Mouse (Mus musculus) lung, postnatal 0 days (tissue): Measurements from ENCODE around the gene Efcab2. TPM values are rescaled to one million over a fixed set of nuclear protein-coding genes. Genes with fewer than 3 reads are reported as not detected.

Source experiments
- ATAC-seq: fragments of 200-750 bp; cut with Nextera tagmentation; 2 replicates; pipeline ENCODE4 v1.8.0; 2017; ENCODE audit warnings: moderate library complexity
- DNase-seq: peaks from one replicate; pipeline ENCODE4 v3.0.0-alpha.2; 2016; ENCODE audit warnings: low spot score
- H3K27ac ChIP-seq: fragments of 300-500 bp; sonication (generic); 2 replicates; pipeline ENCODE4 v1.5.1; 2014; ENCODE audit warnings: antibody characterized with exemption, mild to moderate bottlenecking, low read length, mixed read lengths
- H3K27me3 ChIP-seq: fragments of 300-500 bp; sonication (generic); replicated peaks from 2 replicates; pipeline ENCODE4 v1.6.1; 2014; ENCODE audit warnings: low read length, mixed read lengths; ENCODE audit not compliant: insufficient read depth
- H3K36me3 ChIP-seq: fragments of 300-500 bp; sonication (generic); 2 replicates; pipeline ENCODE4 v1.6.1; 2014; ENCODE audit warnings: low read length, mixed read lengths; ENCODE audit not compliant: insufficient read depth
- H3K4me1 ChIP-seq: fragments of 300-500 bp; sonication (generic); 2 replicates; pipeline ENCODE4 v1.6.1; 2014; ENCODE audit warnings: antibody characterized with exemption, low read depth, low read length, mixed read lengths; ENCODE audit not compliant: insufficient read depth
- H3K4me2 ChIP-seq: fragments of 300-500 bp; sonication (generic); replicated peaks from 2 replicates; pipeline ENCODE4 v1.6.1; 2014; ENCODE audit warnings: low read depth, mild to moderate bottlenecking, low read length, moderate library complexity, mixed read lengths
- H3K4me3 ChIP-seq: fragments of 300-500 bp; sonication (generic); 2 replicates; pipeline ENCODE4 v1.5.1; 2014; ENCODE audit warnings: low read depth, low read length
- H3K9ac ChIP-seq: fragments of 300-500 bp; sonication (generic); replicated peaks from 2 replicates; pipeline ENCODE4 v1.6.1; 2014; ENCODE audit warnings: low read depth, mild to moderate bottlenecking
- H3K9me3 ChIP-seq: fragments of 300-500 bp; sonication (generic); 2 replicates; pipeline ENCODE4 v1.6.1; 2016; ENCODE audit warnings: low read length, mixed read lengths
- CTCF ChIP-seq: IDR thresholded peaks from 2 replicates; pipeline ENCODE4 v1.5.1; 2016; ENCODE audit warnings: antibody characterized with exemption, mild to moderate bottlenecking
- EP300 ChIP-seq: IDR thresholded peaks from 2 replicates; pipeline ENCODE4 v1.6.1; 2016; ENCODE audit warnings: antibody characterized with exemption, mild to moderate bottlenecking, control low read depth
- WGBS: fragments of 180-500 bp; shearing (Covaris S2); extraction: QIAGEN DNeasy Blood & Tissue Kit; methylation state at CpG from one replicate; pipeline ENCODE4 v1.1.7; 2014; 5-methylcytosine and 5-hydroxymethylcytosine counted together
- polyA plus RNA-seq: library from polyadenylated mRNA; unstranded; fragments of >200 nt; fragmentation: Nextera tagmentation; extraction: Ambion mirVana; gene quantifications from 2 replicates; pipeline ENCODE4 v1.2.1, GENCODE M21; 2015

The Efcab2 gene
- polyA plus RNA-seq, 1 experiment from 2014 or later = 5.3 TPM

- ATAC-seq (peak; percentile 99), DNase-seq (peak; percentile 94)
- Histone ChIP-seq H3K36me3 (no peaks in the 10 kb centered on the region), H3K4me2 (peak overlapping the region; percentile 68), H3K4me1 (no peaks in the 10 kb centered on the region; the same call in 1 of the 2 replicates), H3K27ac (peak overlapping the region; percentile 76), H3K9ac (peak overlapping the region; percentile 41), H3K27me3 (no peaks in the 10 kb centered on the region), H3K9me3 (no peaks in the 10 kb centered on the region), H3K4me3 (peak overlapping the region; percentile 47)
- 4% methylated on average over 36 of the region's 36 CpGs for WGBS
- TF ChIP-seq EP300 (no peak), CTCF (0 out of 2 replicates have a peak, but pooled peaks have one; percentile 13)
These were observed 37.2 kb upstream of the Efcab2 start for GRCm38 (mm10) chr1:178368548-178369271.

- Histone ChIP-seq H3K4me2 (peak overlapping the region; percentile 68), H3K9me3 (no peaks in the 10 kb centered on the region), H3K4me1 (no peaks in the 10 kb centered on the region; the same call in 1 of the 2 replicates), H3K36me3 (no peaks in the 10 kb centered on the region), H3K27ac (peak overlapping the region; percentile 76), H3K27me3 (no peaks in the 10 kb centered on the region), H3K9ac (peak overlapping the region; percentile 41), H3K4me3 (peak overlapping the region; percentile 47)
- DNase-seq (peak; percentile 79), ATAC-seq (peak; percentile 73)
- under 1% methylated on average over 11 of the region's 11 CpGs for WGBS
- TF ChIP-seq EP300 (no peak), CTCF (no peak)
These were observed 36.6 kb upstream of the Efcab2 start for GRCm38 (mm10) chr1:178369272-178369651.

- no peak for DNase-seq
- no peak overlapping the region for H3K9ac ChIP-seq
- WGBS = 72% methylated on average over 4 of the region's 4 CpGs
- no peak for TF ChIP-seq EP300
- H3K4me3 ChIP-seq = no peak overlapping the region
- no peaks in the 10 kb centered on the region for H3K36me3 ChIP-seq
- ATAC-seq = no peak
- no peaks in the 10 kb centered on the region for H3K9me3 ChIP-seq
- H3K27me3 ChIP-seq = no peaks in the 10 kb centered on the region
- no peak overlapping the region for H3K27ac ChIP-seq
- no peak overlapping the region for H3K4me2 ChIP-seq
- no peaks in the 10 kb centered on the region; the same call in 1 of the 2 replicates for H3K4me1 ChIP-seq
These were observed 33.2 kb upstream of the Efcab2 start for GRCm38 (mm10) chr1:178372681-178373080.

GRCm38 (mm10) chr1:178375381-178375780 is 30.5 kb upstream of the Efcab2 start:
- no peak overlapping the region for H3K27ac ChIP-seq
- no peak for ATAC-seq
- H3K36me3 ChIP-seq = no peaks in the 10 kb centered on the region
- no peak overlapping the region for H3K9ac ChIP-seq
- no peak for DNase-seq
- no peak overlapping the region for H3K4me3 ChIP-seq
- no peak overlapping the region for H3K4me2 ChIP-seq
- TF ChIP-seq EP300 (no peak), CTCF (0 out of 2 replicates have a peak, but pooled peaks have one; percentile 4)
- H3K9me3 ChIP-seq = no peaks in the 10 kb centered on the region
- H3K27me3 ChIP-seq = no peaks in the 10 kb centered on the region
- no peaks in the 10 kb centered on the region for H3K4me1 ChIP-seq

GRCm38 (mm10) chr1:178376061-178376460 is 29.8 kb upstream of the Efcab2 start:
- no peak for TF ChIP-seq EP300
- TF ChIP-seq CTCF = no peak
- WGBS = 76% methylated on average over 2 of the region's 2 CpGs
- no peak overlapping the region for H3K4me3 ChIP-seq
- H3K27ac ChIP-seq = no peak overlapping the region
- H3K4me1 ChIP-seq = no peaks in the 10 kb centered on the region
- H3K9me3 ChIP-seq = no peaks in the 10 kb centered on the region
- H3K27me3 ChIP-seq = no peaks in the 10 kb centered on the region
- no peak overlapping the region for H3K4me2 ChIP-seq
- no peaks in the 10 kb centered on the region for H3K36me3 ChIP-seq
- DNase-seq (no peak), ATAC-seq (no peak)
- H3K9ac ChIP-seq = no peak overlapping the region

GRCm38 (mm10) chr1:178376907-178377306 is 29.0 kb upstream of the Efcab2 start:
- no peak for DNase-seq
- Histone ChIP-seq H3K27ac (no peak overlapping the region), H3K4me1 (no peaks in the 10 kb centered on the region), H3K36me3 (no peaks in the 10 kb centered on the region), H3K9ac (no peak overlapping the region), H3K9me3 (no peaks in the 10 kb centered on the region), H3K4me3 (no peak overlapping the region), H3K27me3 (no peaks in the 10 kb centered on the region), H3K4me2 (no peak overlapping the region)
- TF ChIP-seq CTCF (no peak), EP300 (no peak)
- WGBS = 59% methylated on average over 2 of the region's 2 CpGs
- ATAC-seq = no peak
